Mouse (Mus musculus) urinary bladder, postnatal 25 days (tissue): Measurements from ENCODE around the gene Dbp.

Experiments
- DNase-seq: peaks from one replicate; pipeline ENCODE4 v3.0.0; 2022; ENCODE audit warnings: low spot score

Dbp gene

GRCm38 (mm10) chr7:45695098-45695497, 9.8 kb upstream of the Dbp start:
- no peak for DNase-seq

GRCm38 (mm10) chr7:45697894-45698293, 7.0 kb upstream of the Dbp start:
- DNase-seq: no peak

- DNase-seq: no peak
Measured at GRCm38 (mm10) chr7:45699523-45700141, 5.3 kb upstream of the Dbp start, which contains the start of gene Car11. TSS of gene Car11 (plus strand) at chr7:45699843.

GRCm38 (mm10) chr7:45700301-45701015, 4.4 kb upstream of the Dbp start:
- DNase-seq: no peak

- DNase-seq: no peak
Measured at GRCm38 (mm10) chr7:45701072-45701471, 3.8 kb upstream of the Dbp start.

GRCm38 (mm10) chr7:45701607-45702006, 3.3 kb upstream of the Dbp start:
- no peak for DNase-seq

- DNase-seq: no peak
Measured at GRCm38 (mm10) chr7:45702316-45702715, 2.6 kb upstream of the Dbp start.

- DNase-seq: no peak
Measured at GRCm38 (mm10) chr7:45702809-45703520, 1.9 kb upstream of the Dbp start.

- DNase-seq: peak; percentile 8
Measured at GRCm38 (mm10) chr7:45703521-45704033, 1.3 kb upstream of the Dbp start.

GRCm38 (mm10) chr7:45704046-45704559, 785 bp upstream of the Dbp start:
- peak; percentile 56 for DNase-seq

- DNase-seq: no peak
Measured at GRCm38 (mm10) chr7:45705443-45705864, 566 bp downstream of the Dbp start.

- peak; percentile 77 for DNase-seq
Measured at GRCm38 (mm10) chr7:45705873-45706281, 989 bp downstream of the Dbp start.

GRCm38 (mm10) chr7:45706721-45707241, 1.9 kb downstream of the Dbp start:
- DNase-seq: peak; percentile 93

- peak; percentile 97 for DNase-seq
Measured at GRCm38 (mm10) chr7:45707375-45707967, 2.6 kb downstream of the Dbp start.

- DNase-seq: no peak
Measured at GRCm38 (mm10) chr7:45708221-45708761, 3.4 kb downstream of the Dbp start.

GRCm38 (mm10) chr7:45709036-45709435, 4.1 kb downstream of the Dbp start:
- no peak for DNase-seq

GRCm38 (mm10) chr7:45709677-45710355, 4.9 kb downstream of the Dbp start:
- DNase-seq: no peak

- DNase-seq: no peak
Measured at GRCm38 (mm10) chr7:45710477-45711191, 5.7 kb downstream of the Dbp start.

GRCm38 (mm10) chr7:45711316-45712021, 6.6 kb downstream of the Dbp start:
- no peak for DNase-seq
